In genomic region chr2:28204677-28205466, GRCm38 (mm10) we compare ENCODE assay signal across 8 mouse cellular contexts. TPM values are rescaled to one million over a fixed set of nuclear protein-coding genes. Genes with fewer than 3 reads are reported as not detected.
A peak's percentile ranks its signal among the peaks of the same experiment; 100 is the strongest.
DNase-seq lines count a peak whose midpoint lies in the region; ATAC-seq and TF ChIP-seq lines count a peak whose summit lies in the region.

No protein-coding gene starts in this region.

- no peak for TF ChIP-seq EP300 in liver, embryonic 14.5 days (IDR thresholded peaks at IDR 0.05; ENCODE audit: low read depth)

- peak; percentile 51 for ATAC-seq in forebrain, postnatal 0 days
- no peak for ATAC-seq in liver, embryonic 14.5 days (ENCODE audit: insufficient read depth)
- ATAC-seq in inflammation-experienced regulatory T-cells, adult 6 months, result no peak

- H3K79me2 ChIP-seq in C2C12 (ENCODE audit: control insufficient read depth, insufficient read depth), result peaks cover 25% of the 10 kb centered on the region

- no peak for TF ChIP-seq CTCF in C2C12 (IDR thresholded peaks at IDR 0.05; ENCODE audit: control insufficient read depth, insufficient read depth, insufficient read length)
- TF ChIP-seq CTCF in forebrain, postnatal 0 days (IDR thresholded peaks at IDR 0.05; ENCODE audit: low read depth), result no peak
- TF ChIP-seq CTCF in liver, embryonic 14.5 days (IDR thresholded peaks at IDR 0.05; ENCODE audit: low read depth), result no peak

- H3K36me3 ChIP-seq in C2C12 (ENCODE audit: control insufficient read depth, insufficient read depth), result peaks cover 19% of the 10 kb centered on the region
- no peaks in the 10 kb centered on the region for H3K36me3 ChIP-seq in forebrain, postnatal 0 days (ENCODE audit: insufficient read depth)
- no peaks in the 10 kb centered on the region for H3K36me3 ChIP-seq in liver, embryonic 14.5 days (replicated peaks; ENCODE audit: control insufficient read depth, insufficient read depth, low read depth)

- H3K79me3 ChIP-seq in C2C12 (ENCODE audit: low read depth), result peaks cover 5% of the 10 kb centered on the region

- H3K27ac ChIP-seq in forebrain, postnatal 0 days (ENCODE audit: low read depth, low read length), result peak overlapping the region; percentile 45
- H3K27ac ChIP-seq in liver, embryonic 14.5 days, result no peak overlapping the region

- WGBS in forebrain, postnatal 0 days, result 14% methylated on average over 19 of the region's 19 CpGs
- 8% methylated on average over 19 of the region's 19 CpGs for WGBS in liver, embryonic 14.5 days (ENCODE audit: insufficient replicate concordance)

- H3K4me3 ChIP-seq in C2C12 (ENCODE audit: insufficient read depth, poor library complexity, severe bottlenecking), result peak overlapping the region; percentile 59
- peak overlapping the region; percentile 63 for H3K4me3 ChIP-seq in forebrain, postnatal 0 days (ENCODE audit: low read depth, low read length)
- H3K4me3 ChIP-seq in liver, embryonic 14.5 days (ENCODE audit: insufficient read depth in 1 of 2, low read depth in 2 of 2, low read length in 2 of 2), result peak overlapping the region in 1 of 2 experiments; percentile 50; a peak in 1 of 4 replicates

- no peaks in the 10 kb centered on the region for H3K9me3 ChIP-seq in forebrain, postnatal 0 days (ENCODE audit: low read length)
- no peaks in the 10 kb centered on the region for H3K9me3 ChIP-seq in liver, embryonic 14.5 days (ENCODE audit: control insufficient read depth, low read length)

- H3ac ChIP-seq in C2C12 (ENCODE audit: control insufficient read depth, insufficient read length, low read depth), result peak overlapping the region; percentile 21

- peak overlapping the region; percentile 99 for H3K4me2 ChIP-seq in forebrain, postnatal 0 days (ENCODE audit: low read depth)
- peak overlapping the region; percentile 61 for H3K4me2 ChIP-seq in liver, embryonic 14.5 days (ENCODE audit: low read depth)

- peaks cover 12% of the 10 kb centered on the region for H3K27me3 ChIP-seq in C2C12 (ENCODE audit: control insufficient read depth, insufficient read depth, insufficient read length)
- no peaks in the 10 kb centered on the region for H3K27me3 ChIP-seq in forebrain, postnatal 0 days (ENCODE audit: insufficient read depth, low read length)
- peaks cover 41% of the 10 kb centered on the region for H3K27me3 ChIP-seq in liver, embryonic 14.5 days (ENCODE audit: control insufficient read depth, insufficient read depth, low read length)

- H3K4me1 ChIP-seq in forebrain, postnatal 0 days (ENCODE audit: insufficient read depth), result peaks cover 2% of the 10 kb centered on the region; the same call in 1 of the 2 replicates
- H3K4me1 ChIP-seq in liver, embryonic 14.5 days (replicated peaks; ENCODE audit: control insufficient read depth in 2 of 2, insufficient read depth in 2 of 2, low read length in 1 of 2), result 0 out of 4 replicates have a peak, but pooled peaks cover 0 to 5% of the 10 kb centered on the region in 2 experiments

- peak overlapping the region; percentile 72; the same call in 1 of the 2 replicates for H3K9ac ChIP-seq in forebrain, postnatal 0 days
- H3K9ac ChIP-seq in liver, embryonic 14.5 days (replicated peaks), result no peak overlapping the region

- DNase-seq in cerebellum, postnatal 10 days, result peak; percentile 44 to 52
- DNase-seq in cerebellum, postnatal 25 days, result no peak
- no peak for DNase-seq in forebrain, postnatal 0 days
- DNase-seq in liver, embryonic 14.5 days (ENCODE audit: low read depth in 3 of 3, low spot score in 3 of 3), result no peak
- DNase-seq in spleen, postnatal 10 days (ENCODE audit: low spot score in 2 of 2), result no peak
- no peak for DNase-seq in thymus, postnatal 36 days

TF ChIP-seq in C2C12, 6 proteins besides CTCF, POLR2A, EP300 and RAD21:
- TF ChIP-seq CEBPB (IDR thresholded peaks at IDR 0.05; ENCODE audit: low read depth), result no peak
- no peak for TF ChIP-seq MYOD1 (IDR thresholded peaks at IDR 0.05; ENCODE audit: control insufficient read depth, insufficient read length, low read depth)
- TF ChIP-seq USF1 (IDR thresholded peaks at IDR 0.05; ENCODE audit: low read depth), result no peak
- TF ChIP-seq MYOG (IDR thresholded peaks at IDR 0.05; ENCODE audit: control insufficient read depth, extremely low read depth, insufficient read length), result no peak
- no peak for TF ChIP-seq FOSL1 (IDR thresholded peaks at IDR 0.05; ENCODE audit: insufficient read depth, low read length, poor library complexity, severe bottlenecking)
- TF ChIP-seq MAX (IDR thresholded peaks at IDR 0.05), result no peak
TF ChIP-seq in C2C12: peak in this region for 0.

RNA-seq across cellular contexts. Expression of gene Olfm1, which starts 12.1 kb away (rescaled TPM):
- 55.2 TPM for polyA plus RNA-seq in C2C12 (2012; fragmentation: generic; extraction: Trizol)
- 277 and 344 TPM in 2 replicates for total RNA-seq in forebrain, postnatal 0 days (2014; rRNA removed)
- 347 and 444 TPM in 2 replicates for polyA plus RNA-seq in forebrain, postnatal 0 days (2015; fragmentation: Nextera tagmentation; extraction: Ambion mirVana)
- 2.2 and 2.6 TPM in 2 replicates for polyA plus RNA-seq in liver, embryonic 14.5 days (2012; rRNA removed)
- 1.0 and 2.5 TPM in 2 replicates for polyA plus RNA-seq in liver, embryonic 14.5 days (2014; fragmentation: Nextera tagmentation; extraction: Ambion mirVana)
- under 1 TPM in 1 of 3 experiments, not detected in 2; 0.12 TPM for polyA plus RNA-seq in inflammation-experienced regulatory T-cells, adult 6 months (2017; shearing (Covaris generic))

Comparison
In these comparisons a context has a peak if more than half of its experiments do, and no peak if none do; other contexts are left out.
1. DNase-seq: peak in cerebellum, postnatal 10 days (2 of 2); none in cerebellum, postnatal 25 days (0 of 2), forebrain, postnatal 0 days (single experiment), liver, embryonic 14.5 days (0 of 3), spleen, postnatal 10 days (0 of 2) and thymus, postnatal 36 days (0 of 2).
2. RNA of gene Olfm1, which starts 12.1 kb away (polyA plus RNA-seq): 347 to 444 TPM in forebrain, postnatal 0 days and 55.2 TPM in C2C12 (single experiment); 1.0 to 2.6 TPM in liver, embryonic 14.5 days and 0.12 TPM in inflammation-experienced regulatory T-cells, adult 6 months; every median in the first group is over 10 times any median in the second.